Mouse (Mus musculus) urinary bladder, postnatal 0 days (tissue): ENCODE measurements around the gene Hectd4. TPM values are rescaled to one million over a fixed set of nuclear protein-coding genes. Genes with fewer than 3 reads are reported as not detected.

Experiments
- polyA plus RNA-seq: library from polyadenylated mRNA; unstranded; fragments of >200 nt; fragmentation: Nextera tagmentation; extraction: Ambion mirVana; gene quantifications from 2 replicates; pipeline ENCODE4 v1.2.1, GENCODE M21; 2015

Hectd4 gene
- 1.8 and 2.3 TPM in 2 replicates for polyA plus RNA-seq

GRCm38 (mm10) chr5:121219980-121220731 is at the start of gene Hectd4:
Gene Hectd4, plus strand, starts transcription at chr5:121220219.

DNA sequence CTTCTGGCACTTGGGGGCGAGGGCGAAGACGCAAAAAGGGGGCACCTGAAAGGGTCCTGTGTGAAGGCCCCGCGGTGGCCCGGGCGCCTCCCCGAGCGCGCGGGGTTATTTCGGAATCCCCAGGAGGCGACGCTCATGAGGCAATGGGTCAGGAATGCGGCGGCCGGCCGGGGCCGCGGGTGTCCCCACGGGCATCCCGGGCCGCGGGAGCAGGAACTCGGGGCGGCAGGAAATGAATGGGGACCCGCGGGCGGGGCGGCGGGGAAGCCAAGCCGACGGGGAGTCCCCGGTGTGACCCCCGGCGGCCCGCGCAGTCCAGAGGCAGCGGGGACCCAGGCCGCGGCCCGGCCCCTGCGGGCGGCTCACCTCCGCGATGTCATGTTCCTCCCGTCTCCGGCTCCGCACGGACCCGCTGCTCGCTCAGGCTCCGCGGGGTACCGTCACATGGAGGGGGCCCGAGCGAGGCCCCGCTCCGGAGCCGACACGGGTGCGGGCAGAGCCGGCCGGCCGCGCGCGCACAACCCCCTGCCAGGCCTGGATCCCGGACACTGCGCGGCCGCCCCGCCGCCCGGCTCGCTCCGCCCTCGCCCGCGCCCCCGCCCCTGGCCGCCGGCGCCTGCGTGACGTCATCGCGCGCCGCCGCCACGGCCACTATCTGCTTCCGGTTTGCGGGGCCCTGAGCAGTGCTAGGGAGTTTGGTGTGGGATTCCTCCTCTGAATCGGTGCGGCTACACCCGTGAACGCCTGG is 29.0 kb upstream of the Hectd4 start, which contains the start of gene Ptpn11:
Ptpn11 (minus strand) TSS at position 562 of the 748 bp plus-strand sequence.

DNA sequence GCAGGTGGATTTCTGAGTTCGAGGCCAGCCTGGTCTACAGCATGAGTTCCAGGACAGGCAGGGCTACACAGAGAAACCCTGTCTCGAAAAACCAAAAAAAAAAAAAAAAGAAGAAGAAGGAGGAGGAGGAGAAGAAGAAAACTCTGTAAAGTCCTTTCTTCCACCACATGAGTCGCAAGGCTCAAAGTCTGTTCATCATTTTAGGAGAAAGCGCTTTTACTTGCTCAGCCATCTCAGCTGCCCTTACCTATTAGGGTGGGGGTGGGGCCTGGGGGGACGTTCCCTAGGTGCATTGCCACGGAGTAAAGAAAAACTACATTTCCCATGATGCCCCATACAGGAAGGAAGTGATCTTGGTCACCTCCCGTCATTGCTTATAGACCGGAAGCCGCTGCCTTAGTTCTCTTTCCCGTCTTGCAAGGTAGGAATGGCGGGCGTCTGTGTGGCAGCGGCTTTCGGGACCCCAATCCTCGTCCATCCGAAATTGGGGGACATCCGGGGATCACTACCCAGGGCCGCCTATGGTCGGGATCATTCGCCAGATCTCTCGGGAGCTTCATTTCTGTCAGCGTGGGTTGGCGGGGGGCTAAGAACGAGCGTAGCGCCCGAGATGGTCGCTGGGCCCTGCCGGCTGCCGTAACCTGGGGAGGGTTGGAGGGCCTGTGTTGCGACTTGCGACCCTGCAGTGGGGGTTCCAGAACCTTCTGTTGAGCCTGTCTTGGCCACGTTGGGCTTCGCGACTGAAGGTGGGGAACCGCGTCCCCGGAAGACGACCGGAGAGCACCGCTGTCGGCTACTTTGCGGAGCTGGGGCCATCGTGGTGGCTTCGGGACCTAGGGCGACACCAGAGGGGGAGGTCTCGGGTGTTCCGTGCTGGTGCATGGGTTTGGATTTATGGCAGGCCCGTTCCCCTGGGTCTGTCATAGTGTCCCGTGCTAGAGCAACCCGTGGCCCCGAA is 15.6 kb upstream of the Hectd4 start, which contains the start of gene Rpl6:
Rpl6 (plus strand) TSS at position 350 of the 958 bp plus-strand sequence.

DNA sequence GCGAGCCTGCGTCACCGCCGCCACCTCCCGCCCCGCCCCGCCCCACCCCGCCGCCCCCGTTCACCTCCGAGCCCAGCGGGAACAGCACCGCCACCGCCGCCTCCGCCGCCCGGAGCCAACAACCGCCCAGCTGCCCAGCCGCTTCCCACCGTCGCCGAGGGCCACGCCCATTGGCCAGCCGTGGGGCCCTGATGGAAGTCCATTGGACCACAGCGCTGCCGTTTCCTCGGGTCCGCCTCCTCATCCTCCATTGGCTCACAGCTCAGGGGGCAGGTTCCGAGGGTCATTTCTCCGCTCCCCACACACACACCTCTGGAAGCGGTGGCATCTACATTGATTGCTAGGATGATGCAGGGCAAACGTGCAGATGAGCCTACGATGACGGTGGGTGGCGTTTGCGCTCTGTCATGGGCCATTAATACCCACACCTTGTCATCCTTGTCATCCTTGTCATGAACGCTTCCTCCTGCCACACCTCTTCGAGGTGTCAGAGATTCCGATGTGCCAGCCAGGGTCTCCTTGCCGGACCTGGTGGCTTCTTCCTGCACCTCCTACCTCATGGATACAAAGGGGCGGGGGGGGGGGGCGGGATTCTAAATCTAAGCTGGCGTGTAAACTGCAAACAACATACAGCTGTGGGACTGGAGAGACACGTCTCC is 165.6 kb downstream of the Hectd4 start, which contains the start of gene Trafd1:
Trafd1 (minus strand) TSS at position 172 of the 659 bp plus-strand sequence.

DNA sequence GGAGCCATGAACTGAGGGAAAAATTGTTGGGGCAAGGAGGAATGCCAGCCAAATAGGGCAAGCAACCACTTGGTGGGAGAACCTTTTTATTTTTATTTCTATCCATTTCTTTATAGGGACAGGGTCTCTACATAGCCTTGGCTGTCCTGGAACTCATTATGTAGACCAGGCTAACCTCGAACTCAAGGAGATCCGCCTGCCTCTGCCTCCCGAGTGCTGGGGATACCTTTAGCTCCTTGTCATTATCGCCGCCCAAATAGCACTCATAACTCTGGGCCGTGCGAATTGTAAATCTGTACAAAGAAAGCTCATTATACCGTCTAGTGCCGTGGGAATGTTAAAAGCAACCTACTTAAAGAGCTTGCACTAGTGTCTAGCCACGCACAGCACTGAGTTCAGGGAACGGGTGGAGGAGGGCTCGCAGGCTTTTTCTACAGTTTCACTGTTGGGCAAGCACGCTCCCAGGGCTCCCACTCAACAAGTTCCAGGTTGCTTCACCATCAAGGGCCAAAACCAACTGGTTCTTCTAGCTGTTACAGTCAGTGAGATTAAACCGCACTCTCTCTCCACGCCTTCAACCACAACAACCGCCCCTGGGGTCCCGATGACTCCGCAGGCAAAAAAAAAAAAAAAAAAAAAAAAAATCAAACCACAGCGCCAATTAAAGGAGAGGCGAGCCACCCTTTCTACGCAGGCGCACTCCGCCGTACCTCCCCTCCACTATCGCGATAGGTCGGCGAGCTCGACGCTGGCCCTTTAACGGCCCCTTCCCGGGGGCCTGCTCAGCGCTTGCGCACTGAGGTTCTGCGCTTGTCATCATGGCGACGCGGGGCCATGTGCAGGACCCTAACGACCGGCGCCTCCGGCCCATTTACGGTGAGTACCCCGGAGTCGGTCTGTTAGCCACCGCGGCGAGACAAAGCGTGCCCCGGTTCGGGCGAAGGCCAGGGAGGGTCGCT is 177.4 kb downstream of the Hectd4 start, which contains the start of gene Naa25:
Naa25 (plus strand) TSS at position 750 of the 959 bp plus-strand sequence.

Other genes with a start within 250 kb of the Hectd4 start
- gene Rph3a, start 210.1 kb upstream of the Hectd4 start, polyA plus RNA-seq = not detected in 2 replicates
- gene Ptpn11, start 28.8 kb upstream of the Hectd4 start, polyA plus RNA-seq = 21.3 and 22.2 TPM in 2 replicates
- gene Rpl6, start 15.7 kb upstream of the Hectd4 start, polyA plus RNA-seq = 394 and 416 TPM in 2 replicates
- 55.9 and 59.8 TPM in 2 replicates for gene Trafd1, start 165.4 kb downstream of the Hectd4 start, polyA plus RNA-seq
- gene Naa25, start 177.7 kb downstream of the Hectd4 start, polyA plus RNA-seq = 21.0 and 21.1 TPM in 2 replicates
- gene Tmem116, start 231.7 kb downstream of the Hectd4 start, polyA plus RNA-seq = 1.3 and 1.9 TPM in 2 replicates
- 125 and 127 TPM in 2 replicates for gene Erp29, start 232.3 kb downstream of the Hectd4 start, polyA plus RNA-seq